Mouse (Mus musculus) hindbrain, embryonic 10.5 days (tissue): ENCODE results near the gene Slc39a3. TPM values are rescaled to one million over a fixed set of nuclear protein-coding genes. Genes with fewer than 3 reads are reported as not detected.

Experiments
- DNase-seq: peaks from one replicate; pipeline ENCODE4 v3.0.0-alpha.2; 2017; ENCODE audit warnings: low spot score
- H3K27ac ChIP-seq: fragments of 300-500 bp; sonication (generic); 2 replicates; pipeline ENCODE4 v1.5.1; 2016; ENCODE audit warnings: mild to moderate bottlenecking, moderate library complexity
- H3K27me3 ChIP-seq: fragments of 300-500 bp; sonication (generic); 2 replicates; pipeline ENCODE4 v1.6.1; 2016; ENCODE audit warnings: mild to moderate bottlenecking; ENCODE audit not compliant: poor library complexity, insufficient read depth, severe bottlenecking
- H3K36me3 ChIP-seq: fragments of 300-500 bp; sonication (generic); 2 replicates; pipeline ENCODE4 v1.6.1; 2016; ENCODE audit warnings: mild to moderate bottlenecking, moderate library complexity
- H3K4me1 ChIP-seq: fragments of 300-500 bp; sonication (generic); replicated peaks from 2 replicates; pipeline ENCODE4 v1.6.1; 2016; ENCODE audit warnings: mild to moderate bottlenecking
- H3K4me3 ChIP-seq: fragments of 300-500 bp; sonication (generic); 2 replicates; pipeline ENCODE4 v1.5.1; 2016; ENCODE audit warnings: mild to moderate bottlenecking, moderate library complexity
- H3K9me3 ChIP-seq: fragments of 300-500 bp; sonication (generic); 2 replicates; pipeline ENCODE4 v1.6.1; 2016; ENCODE audit warnings: mild to moderate bottlenecking, moderate library complexity
- WGBS: fragments of 180-500 bp; shearing (Covaris S2); methylation state at CpG from one replicate; pipeline ENCODE4 v1.1.7; 2016; 5-methylcytosine and 5-hydroxymethylcytosine counted together
- polyA plus RNA-seq: library from polyadenylated mRNA; unstranded; fragments of >200 nt; fragmentation: Nextera tagmentation; extraction: Ambion mirVana; gene quantifications from 2 replicates; pipeline ENCODE4 v1.2.1, GENCODE M21; 2016

Slc39a3 gene
- polyA plus RNA-seq, 1 experiment from 2014 or later, result 26.7 TPM

- Histone ChIP-seq H3K27ac (no peak overlapping the region), H3K9me3 (no peaks in the 10 kb centered on the region), H3K4me3 (no peak overlapping the region), H3K36me3 (peaks cover 28% of the 10 kb centered on the region), H3K27me3 (no peaks in the 10 kb centered on the region), H3K4me1 (peaks cover 14% of the 10 kb centered on the region)
- whole genome bisulfite sequencing, result 87% methylated on average over 10 of the region's 10 CpGs
- no peak for DNase-seq
Observed at GRCm38 (mm10) chr10:81033586-81033985, 3.6 kb downstream of the Slc39a3 start.

GRCm38 (mm10) chr10:81029031-81029430 lies 8.2 kb downstream of the Slc39a3 start:
- H3K27me3 ChIP-seq, result peaks cover 31% of the 10 kb centered on the region
- no peak for DNase-seq
- H3K4me3 ChIP-seq, result no peak overlapping the region
- H3K27ac ChIP-seq, result 0 out of 2 replicates have a peak overlapping the region, but pooled peaks have one; percentile 5
- 72% methylated on average over 10 of the region's 10 CpGs for WGBS
- H3K36me3 ChIP-seq, result peaks cover 28% of the 10 kb centered on the region
- H3K4me1 ChIP-seq, result peaks cover 11% of the 10 kb centered on the region
- H3K9me3 ChIP-seq, result no peaks in the 10 kb centered on the region

- no peak overlapping the region for H3K27ac ChIP-seq
- no peak for DNase-seq
- peaks cover 11% of the 10 kb centered on the region for H3K4me1 ChIP-seq
- peaks cover 39% of the 10 kb centered on the region for H3K27me3 ChIP-seq
- H3K9me3 ChIP-seq, result no peaks in the 10 kb centered on the region
- H3K4me3 ChIP-seq, result no peak overlapping the region
- peaks cover 28% of the 10 kb centered on the region for H3K36me3 ChIP-seq
Observed at GRCm38 (mm10) chr10:81028219-81028618, 9.0 kb downstream of the Slc39a3 start.

- Histone ChIP-seq H3K4me3 (no peak overlapping the region), H3K27me3 (peaks cover 47% of the 10 kb centered on the region), H3K9me3 (no peaks in the 10 kb centered on the region), H3K4me1 (peaks cover 11% of the 10 kb centered on the region), H3K36me3 (peaks cover 22% of the 10 kb centered on the region), H3K27ac (no peak overlapping the region)
- no peak for DNase-seq
- 73% methylated on average over 4 of the region's 4 CpGs for WGBS
Observed at GRCm38 (mm10) chr10:81027331-81027730, 9.9 kb downstream of the Slc39a3 start.

GRCm38 (mm10) chr10:81026857-81027256 lies 10.4 kb downstream of the Slc39a3 start:
- WGBS, result 95% methylated on average over 5 of the region's 5 CpGs
- no peak for DNase-seq
- H3K4me1 ChIP-seq, result peaks cover 15% of the 10 kb centered on the region
- peaks cover 52% of the 10 kb centered on the region for H3K27me3 ChIP-seq
- H3K27ac ChIP-seq, result no peak overlapping the region
- H3K9me3 ChIP-seq, result no peaks in the 10 kb centered on the region
- H3K36me3 ChIP-seq, result peaks cover 20% of the 10 kb centered on the region
- no peak overlapping the region for H3K4me3 ChIP-seq

- Histone ChIP-seq H3K4me3 (peak within 1 kb of the TSS; percentile 57), H3K9me3 (no peaks in the 10 kb centered on the region), H3K27ac (peak within 1 kb of the TSS; percentile 81), H3K27me3 (peaks cover 63% of the 10 kb centered on the region), H3K36me3 (peaks cover 10% of the 10 kb centered on the region), H3K4me1 (peaks cover 19% of the 10 kb centered on the region)
- no peak for DNase-seq
- 51% methylated on average over 12 of the region's 12 CpGs for WGBS
Observed at GRCm38 (mm10) chr10:81025639-81026275, 11.5 kb downstream of the Slc39a3 start, which contains the start of gene Diras1. TSS of gene Diras1 (minus strand) at chr10:81025662.

- Histone ChIP-seq H3K36me3 (0 out of 2 replicates have a peak, but pooled peaks cover 4% of the 10 kb centered on the region), H3K9me3 (no peaks in the 10 kb centered on the region), H3K27me3 (peaks cover 68% of the 10 kb centered on the region), H3K4me3 (peak overlapping the region; percentile 57), H3K27ac (peak overlapping the region; percentile 81), H3K4me1 (peaks cover 19% of the 10 kb centered on the region)
- DNase-seq, result no peak
- WGBS, result 2% methylated on average over 36 of the region's 43 CpGs
Observed at GRCm38 (mm10) chr10:81025047-81025621, 12.1 kb downstream of the Slc39a3 start.

- no peak for DNase-seq
- WGBS, result 71% methylated on average over 5 of the region's 5 CpGs
- H3K9me3 ChIP-seq, result no peaks in the 10 kb centered on the region
- H3K36me3 ChIP-seq, result no peaks in the 10 kb centered on the region
- H3K4me3 ChIP-seq, result peak overlapping the region; percentile 57
- H3K4me1 ChIP-seq, result peaks cover 24% of the 10 kb centered on the region
- peak overlapping the region; percentile 81 for H3K27ac ChIP-seq
- peaks cover 68% of the 10 kb centered on the region for H3K27me3 ChIP-seq
Observed at GRCm38 (mm10) chr10:81024346-81024937, 12.8 kb downstream of the Slc39a3 start.

GRCm38 (mm10) chr10:81022744-81023143 lies 14.5 kb downstream of the Slc39a3 start:
- H3K4me3 ChIP-seq, result no peak overlapping the region
- no peak for DNase-seq
- peaks cover 26% of the 10 kb centered on the region for H3K4me1 ChIP-seq
- H3K36me3 ChIP-seq, result no peaks in the 10 kb centered on the region
- peaks cover 68% of the 10 kb centered on the region for H3K27me3 ChIP-seq
- no peak overlapping the region for H3K27ac ChIP-seq
- H3K9me3 ChIP-seq, result no peaks in the 10 kb centered on the region
- WGBS, result 65% methylated on average over 8 of the region's 8 CpGs

GRCm38 (mm10) chr10:81021547-81022110 lies 15.6 kb downstream of the Slc39a3 start:
- DNase-seq, result no peak
- Histone ChIP-seq H3K27me3 (peaks cover 62% of the 10 kb centered on the region), H3K36me3 (no peaks in the 10 kb centered on the region), H3K4me3 (peak overlapping the region; percentile 25; the same call in 1 of the 2 replicates), H3K27ac (no peak overlapping the region), H3K9me3 (no peaks in the 10 kb centered on the region), H3K4me1 (peaks cover 26% of the 10 kb centered on the region)
- 14% methylated on average over 26 of the region's 26 CpGs for WGBS

GRCm38 (mm10) chr10:81020207-81020606 lies 17.0 kb downstream of the Slc39a3 start:
- peaks cover 49% of the 10 kb centered on the region for H3K27me3 ChIP-seq
- no peaks in the 10 kb centered on the region for H3K36me3 ChIP-seq
- no peak overlapping the region for H3K27ac ChIP-seq
- DNase-seq, result no peak
- 52% methylated on average over 2 of the region's 2 CpGs for WGBS
- H3K4me1 ChIP-seq, result peaks cover 23% of the 10 kb centered on the region
- no peaks in the 10 kb centered on the region for H3K9me3 ChIP-seq
- H3K4me3 ChIP-seq, result no peak overlapping the region

GRCm38 (mm10) chr10:81019687-81020086 lies 17.5 kb downstream of the Slc39a3 start:
- Histone ChIP-seq H3K4me1 (peaks cover 22% of the 10 kb centered on the region), H3K9me3 (no peaks in the 10 kb centered on the region), H3K36me3 (no peaks in the 10 kb centered on the region), H3K27me3 (peaks cover 43% of the 10 kb centered on the region), H3K4me3 (no peak overlapping the region), H3K27ac (0 out of 2 replicates have a peak overlapping the region, but pooled peaks have one; percentile 6)
- DNase-seq, result no peak
- WGBS, result 82% methylated on average over 6 of the region's 6 CpGs

- WGBS, result 39% methylated on average over 10 of the region's 10 CpGs
- H3K36me3 ChIP-seq, result no peaks in the 10 kb centered on the region
- peaks cover 34% of the 10 kb centered on the region for H3K27me3 ChIP-seq
- H3K27ac ChIP-seq, result no peak overlapping the region
- no peak for DNase-seq
- H3K4me3 ChIP-seq, result no peak overlapping the region
- no peaks in the 10 kb centered on the region for H3K9me3 ChIP-seq
- H3K4me1 ChIP-seq, result peaks cover 29% of the 10 kb centered on the region
Observed at GRCm38 (mm10) chr10:81018326-81018725, 18.9 kb downstream of the Slc39a3 start.
